Mouse (Mus musculus) c-Kit-positive CD71-positive TER-119-negative erythroid progenitor cells, embryonic 14.5 days (primary cell): ENCODE results near the gene Klhl40.

Experiments
- DNase-seq: peaks from one replicate; pipeline ENCODE4 v3.0.0-alpha.2; 2013; ENCODE audit warnings: low read depth

Gene Klhl40

DNA sequence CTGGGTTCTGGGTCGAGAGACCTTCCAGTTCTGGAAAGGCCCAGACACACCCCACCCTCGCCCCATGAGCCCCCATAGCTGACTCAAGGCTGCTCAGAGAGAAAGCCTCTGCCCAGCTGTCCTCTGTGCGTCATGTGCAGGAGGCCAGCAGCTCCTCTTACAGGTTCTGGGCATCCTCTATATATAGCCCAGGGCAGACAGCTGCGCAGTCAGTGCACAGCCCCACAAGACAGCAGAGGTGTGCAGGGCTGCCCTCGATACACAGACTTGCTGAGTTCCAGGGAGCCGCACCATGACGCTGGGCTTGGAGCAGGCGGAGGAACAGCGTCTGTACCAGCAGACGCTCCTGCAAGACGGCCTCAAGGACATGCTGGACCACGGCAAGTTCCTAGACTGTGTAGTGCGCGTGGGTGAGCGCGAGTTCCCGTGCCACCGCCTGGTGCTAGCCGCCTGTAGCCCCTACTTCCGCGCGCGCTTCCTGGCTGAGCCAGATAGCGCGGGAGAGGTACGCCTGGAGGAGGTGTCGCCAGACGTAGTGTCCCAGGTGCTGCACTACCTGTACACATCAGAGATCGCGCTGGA lies at the start of gene Klhl40:
TSS of gene Klhl40 (plus strand) at position 124 of the 582 bp plus-strand sequence.
- DNase-seq = no peak

DNA sequence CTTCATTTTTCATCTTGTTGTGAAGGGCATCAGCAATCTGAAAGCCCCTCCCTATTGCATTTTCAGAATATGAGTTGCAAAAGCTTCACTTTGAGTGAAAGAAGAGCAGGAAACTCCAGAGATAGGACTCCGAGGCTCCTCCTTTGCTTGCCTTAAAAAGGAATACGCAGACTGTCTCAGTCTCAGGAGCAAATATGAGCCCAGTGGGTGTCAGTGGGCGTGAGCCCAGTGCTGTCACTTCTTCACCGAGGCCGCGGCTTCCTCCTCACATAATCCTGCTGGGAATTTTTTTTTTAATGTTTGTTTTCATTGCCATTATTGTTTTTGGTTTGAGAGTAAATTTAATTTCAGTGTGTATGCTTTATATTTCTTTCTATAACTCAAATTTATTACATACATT lies 36.9 kb upstream of the Klhl40 start:
- DNase-seq = no peak

DNA sequence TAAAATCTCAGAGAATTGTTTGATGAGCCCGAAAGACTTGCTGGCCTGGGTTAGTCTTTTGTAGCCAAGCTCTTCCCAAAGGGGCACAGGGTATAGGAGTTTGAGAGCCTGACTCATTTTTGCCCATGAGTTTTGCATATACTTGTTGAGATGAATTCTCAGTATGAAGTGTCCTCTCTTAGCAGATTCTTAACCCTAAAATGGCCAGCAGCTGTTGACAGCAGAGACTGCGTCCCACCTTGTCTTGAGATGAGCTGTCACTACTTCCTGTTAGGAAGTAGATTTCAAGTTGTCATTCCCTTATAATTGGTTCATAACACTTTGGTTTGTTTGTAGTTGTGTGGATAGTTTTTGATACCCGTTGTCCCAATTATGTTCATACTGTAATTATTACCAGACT lies 36.2 kb upstream of the Klhl40 start:
- DNase-seq = no peak

DNA sequence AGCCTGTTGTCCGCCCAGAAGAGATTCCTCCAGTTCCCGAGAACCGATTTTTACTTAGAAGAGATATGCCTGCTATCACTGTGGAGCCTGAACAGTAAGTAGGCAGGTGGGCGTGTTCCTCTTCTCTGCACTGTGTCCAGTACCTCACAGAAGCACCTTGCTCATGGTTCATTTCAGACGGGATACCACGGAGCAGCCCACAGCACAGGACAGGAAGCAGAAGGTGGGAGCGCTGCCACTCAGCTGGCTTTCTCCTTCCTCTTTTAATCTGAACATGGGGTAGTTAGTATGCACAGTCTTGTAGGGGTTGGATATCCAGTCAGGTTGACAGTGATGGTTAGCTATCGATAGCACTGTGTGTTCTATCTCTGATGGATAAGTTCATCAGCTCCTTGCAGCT lies 33.4 kb upstream of the Klhl40 start:
- DNase-seq = no peak

DNA sequence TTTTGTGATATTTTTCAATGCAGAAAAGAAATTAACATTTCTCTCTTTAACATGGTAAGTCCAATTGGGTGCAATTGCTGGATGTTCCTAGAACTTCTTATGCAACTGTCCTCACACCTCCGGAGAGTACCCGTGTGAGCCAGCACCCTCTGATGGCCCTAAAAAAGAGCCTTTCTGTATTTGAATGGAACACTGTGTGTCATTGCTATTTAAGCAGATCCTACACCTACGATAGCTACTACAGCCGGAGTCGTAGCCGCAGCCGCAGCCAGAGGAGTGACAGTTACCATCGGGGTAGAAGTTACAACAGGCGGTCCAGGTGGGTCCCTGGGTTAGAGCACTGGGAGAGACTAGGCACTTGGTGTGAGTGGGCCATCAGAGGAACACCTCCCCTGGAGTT lies 24.6 kb upstream of the Klhl40 start:
- DNase-seq = no peak

DNA sequence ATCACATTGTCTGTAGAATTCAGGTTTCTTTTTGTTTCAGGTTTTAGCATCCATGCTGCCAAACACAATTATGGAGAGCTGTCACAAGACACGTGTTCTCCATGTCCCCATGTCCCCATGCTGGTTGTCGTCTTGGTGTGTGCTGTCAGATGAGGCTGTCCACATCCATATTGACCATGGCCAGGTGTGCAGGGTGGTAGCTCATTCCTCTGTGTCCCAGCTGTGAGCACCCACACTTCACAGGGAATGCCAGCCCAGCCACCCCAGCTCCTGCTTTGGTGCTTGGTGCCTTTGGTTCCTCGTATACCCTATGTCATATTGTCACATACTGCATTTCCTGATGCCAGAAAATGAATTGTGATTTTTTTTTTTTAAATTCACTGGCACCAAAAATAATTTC lies 22.8 kb upstream of the Klhl40 start:
- DNase-seq = no peak

DNA sequence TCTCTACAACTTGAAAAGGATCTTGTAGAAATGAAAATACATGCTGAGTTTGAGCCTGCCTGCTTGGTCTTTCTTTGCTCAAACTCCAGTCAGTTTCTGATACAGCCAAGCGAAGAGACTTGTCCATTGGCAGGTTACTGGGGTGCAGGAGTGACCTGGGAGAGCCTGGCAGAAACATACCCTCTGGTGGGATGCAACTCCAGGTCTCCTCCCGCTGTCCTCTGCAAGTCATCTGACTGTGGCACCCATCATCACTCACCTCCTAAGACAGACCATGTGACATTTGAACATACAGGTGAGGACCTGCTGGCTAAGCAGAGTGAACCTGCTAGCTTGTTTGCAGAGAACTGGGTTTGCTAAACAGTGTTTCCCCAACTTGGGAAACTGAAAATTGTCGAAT lies 20.6 kb upstream of the Klhl40 start:
- no peak for DNase-seq

DNA sequence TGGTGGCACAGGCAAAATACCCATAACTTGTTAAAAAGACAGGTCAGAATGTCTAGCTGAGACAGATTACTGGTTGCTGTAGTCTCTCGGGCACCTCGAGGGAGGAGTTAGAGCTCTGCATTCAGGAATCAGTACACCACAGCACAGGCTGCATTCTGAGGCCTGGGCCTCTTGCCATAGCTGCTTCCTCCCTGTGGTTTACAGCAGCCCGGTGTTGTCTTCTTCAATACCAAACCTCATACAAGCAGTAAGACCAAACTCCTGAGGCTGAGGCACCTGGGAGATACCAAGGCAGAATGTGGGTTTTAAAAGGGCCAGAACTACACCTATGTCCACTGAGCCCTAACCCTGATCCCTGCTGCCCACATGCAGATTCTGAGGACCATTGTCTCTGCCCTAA lies 20.0 kb upstream of the Klhl40 start:
- DNase-seq = no peak

DNA sequence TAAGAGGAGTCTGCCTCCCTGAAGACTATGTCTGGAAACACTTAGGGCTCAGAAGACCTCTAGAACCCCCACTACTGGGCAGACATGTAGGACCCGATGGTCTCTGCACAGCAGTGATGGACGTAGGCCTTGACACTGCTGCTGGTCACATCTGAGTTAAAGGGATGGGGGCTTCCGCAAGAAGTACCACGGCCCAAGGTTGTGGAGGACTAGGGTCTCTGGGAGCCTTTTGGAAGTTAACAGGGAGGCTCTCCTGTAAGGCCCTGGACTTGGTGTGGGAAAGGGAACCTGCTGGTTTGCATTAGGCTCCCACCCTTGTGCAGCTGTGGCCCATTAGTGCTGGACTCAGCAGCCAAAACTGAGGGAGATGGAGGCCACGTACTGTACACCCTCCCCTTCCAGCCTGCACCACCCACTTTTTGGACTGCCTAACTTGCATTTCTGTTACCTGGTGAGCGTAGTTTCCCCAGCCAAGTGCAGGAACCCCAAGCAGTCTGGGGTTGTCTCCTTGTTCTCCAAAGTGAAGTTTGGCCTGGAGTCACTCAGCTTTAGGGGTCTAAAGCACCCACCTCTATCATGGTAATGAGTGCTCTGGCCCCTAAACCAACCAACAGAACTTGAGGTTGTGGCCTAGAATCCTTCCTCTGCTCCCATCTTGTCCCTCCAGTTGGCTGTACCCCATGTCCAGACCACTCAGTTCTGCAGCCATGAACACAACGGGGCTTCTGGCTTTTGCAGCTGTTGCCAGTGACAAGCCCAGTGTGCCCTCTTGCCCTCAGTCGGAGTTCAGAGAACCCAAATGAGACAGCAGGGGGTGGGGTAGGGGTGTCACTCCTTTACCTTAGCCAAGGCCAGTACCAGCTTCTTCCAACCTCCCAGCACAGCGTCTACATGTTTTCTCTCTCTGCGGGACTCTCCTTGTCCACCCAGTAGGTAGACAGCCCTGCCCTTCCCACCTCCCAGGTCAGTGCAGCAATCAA lies 19.3 kb upstream of the Klhl40 start:
- DNase-seq = no peak

DNA sequence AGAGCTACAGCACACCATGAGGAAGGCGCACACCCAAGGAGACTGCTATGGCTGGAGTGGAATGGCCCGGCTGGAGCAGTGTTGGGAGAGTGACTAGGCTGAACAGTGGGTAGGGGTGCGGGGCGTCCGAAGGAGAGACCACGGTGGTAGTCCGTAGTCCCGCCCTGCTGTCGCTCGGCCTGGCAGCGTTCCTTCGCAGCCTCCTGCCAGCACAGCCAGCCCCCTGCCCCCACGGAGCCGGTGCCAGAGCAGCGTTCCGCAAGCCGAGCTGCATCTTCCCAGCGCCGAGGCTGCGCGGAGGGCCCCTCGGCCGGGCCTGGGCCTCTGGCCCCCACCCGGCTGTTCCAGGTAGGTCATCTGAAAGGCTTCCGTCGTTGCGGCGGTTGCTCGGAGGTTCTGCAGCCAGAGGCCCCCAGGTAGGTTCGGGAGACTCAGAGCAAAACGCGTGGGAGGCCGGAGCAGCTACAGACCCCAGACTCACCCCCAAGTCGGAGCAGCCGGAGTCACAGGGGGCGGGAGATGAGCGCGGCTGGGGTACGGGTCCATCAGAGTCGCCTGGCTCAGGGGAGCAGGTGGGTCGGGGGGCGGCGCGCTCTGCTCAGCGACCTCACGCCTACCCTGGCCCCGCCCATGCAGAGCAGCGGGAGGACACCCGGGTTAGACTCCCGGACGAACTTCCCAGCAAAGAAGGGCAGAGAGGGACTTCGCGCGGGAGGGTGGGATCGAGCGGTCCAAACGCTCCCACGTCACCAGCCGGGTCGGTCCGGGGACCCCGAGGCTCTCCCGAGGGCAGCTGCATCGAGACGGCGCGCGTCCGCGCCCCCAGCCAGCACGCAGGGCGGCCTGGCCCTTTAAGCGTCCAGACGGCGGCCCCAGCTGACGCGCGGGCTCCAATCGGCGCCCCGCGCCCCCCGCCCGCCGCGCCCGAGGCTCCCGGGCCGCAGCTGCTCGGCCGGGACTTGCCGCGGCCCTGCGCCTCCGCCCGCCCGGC lies 18.0 kb upstream of the Klhl40 start, which contains the start of gene Zfp651:
TSS of gene Zfp651 (plus strand) at position 240 of the 991 bp plus-strand sequence.
- DNase-seq = no peak

DNA sequence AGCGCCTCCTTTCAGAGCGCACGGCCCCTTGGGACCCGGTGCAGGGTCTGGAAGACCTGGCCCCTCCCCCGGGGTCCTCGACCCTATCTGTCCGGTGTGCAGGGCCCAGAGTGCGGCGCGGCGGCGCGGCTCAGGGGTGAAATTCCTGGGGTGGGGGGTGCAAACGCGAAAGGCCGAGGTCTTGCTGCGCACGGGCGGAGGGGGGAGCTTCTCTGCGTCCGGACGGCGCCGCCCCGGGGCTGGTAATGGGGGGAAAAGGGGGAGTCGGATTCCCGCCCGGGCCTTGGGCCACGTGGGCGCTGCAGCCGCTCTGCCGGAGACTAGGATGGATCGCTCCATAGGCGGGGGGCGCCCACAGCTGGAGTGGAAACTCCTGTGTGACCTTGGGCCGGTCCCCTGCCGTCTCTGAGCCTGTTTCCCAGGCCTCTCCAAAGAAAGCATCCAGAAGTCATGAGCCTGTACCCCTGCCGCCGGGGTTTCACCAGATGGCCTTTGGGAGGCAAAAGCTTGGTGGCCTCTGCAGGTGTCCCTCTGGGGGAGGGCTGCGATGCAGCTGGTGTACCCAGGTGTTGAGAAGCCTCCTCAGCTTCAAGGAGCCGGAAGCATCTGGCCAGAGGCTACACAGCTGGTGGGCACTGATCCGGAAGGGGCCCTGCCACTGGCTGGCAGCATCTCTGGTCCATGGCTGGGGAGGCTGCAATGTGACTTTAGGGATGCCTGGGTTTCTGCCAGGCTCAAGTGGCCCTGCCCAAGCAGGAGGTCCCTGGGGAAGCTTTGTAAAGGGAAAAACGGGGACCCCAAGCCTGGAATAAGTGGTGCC lies 16.9 kb upstream of the Klhl40 start:
- no peak for DNase-seq

DNA sequence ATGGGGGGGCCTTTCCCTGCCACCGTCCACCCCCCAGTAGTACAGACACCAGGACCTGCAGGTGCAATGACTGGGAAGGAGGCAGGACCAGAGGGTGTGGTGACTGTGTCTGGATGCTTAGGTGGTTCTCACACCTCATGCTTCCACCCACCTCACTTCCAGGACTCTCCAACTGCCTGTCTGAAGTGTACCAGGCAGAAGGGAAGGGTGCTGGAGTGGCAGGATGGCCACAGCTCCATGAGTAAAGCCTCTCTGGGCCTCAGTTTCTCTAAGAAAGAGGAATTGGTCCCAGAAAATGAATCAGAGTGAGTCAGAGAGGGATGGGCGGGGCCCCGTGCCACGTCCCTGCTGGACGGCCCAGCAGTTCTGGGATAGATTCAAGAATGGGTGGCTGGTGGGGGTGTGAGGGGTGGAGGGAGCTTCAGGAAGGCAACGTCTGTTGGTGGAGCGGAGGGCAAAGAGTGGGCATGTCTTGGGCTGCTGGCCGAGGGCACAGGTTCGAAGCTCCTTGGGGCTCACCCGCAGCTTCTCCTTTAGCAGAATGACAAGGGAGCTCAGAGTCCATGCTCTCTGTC lies 16.2 kb upstream of the Klhl40 start:
- DNase-seq = no peak

DNA sequence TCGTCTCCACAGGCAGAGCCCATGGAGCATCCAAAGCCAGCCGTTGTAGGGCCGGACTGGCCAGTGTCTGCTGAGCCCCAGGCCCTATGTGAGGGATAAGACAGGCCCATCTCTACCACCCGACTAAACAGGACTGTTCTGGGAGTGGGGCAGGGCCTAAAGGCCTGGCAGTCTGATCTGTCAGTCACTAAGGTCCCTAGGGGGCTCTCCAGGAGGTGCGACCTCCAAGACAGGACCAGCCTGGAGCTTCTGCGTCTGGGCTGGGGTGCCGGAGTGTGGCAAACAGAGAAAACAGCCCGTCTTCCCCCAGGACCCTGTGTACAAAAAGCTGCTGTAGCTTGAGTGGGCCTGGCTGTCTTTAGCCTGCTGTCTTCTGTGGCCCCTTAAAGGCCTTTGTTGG lies 15.6 kb upstream of the Klhl40 start:
- no peak for DNase-seq

DNA sequence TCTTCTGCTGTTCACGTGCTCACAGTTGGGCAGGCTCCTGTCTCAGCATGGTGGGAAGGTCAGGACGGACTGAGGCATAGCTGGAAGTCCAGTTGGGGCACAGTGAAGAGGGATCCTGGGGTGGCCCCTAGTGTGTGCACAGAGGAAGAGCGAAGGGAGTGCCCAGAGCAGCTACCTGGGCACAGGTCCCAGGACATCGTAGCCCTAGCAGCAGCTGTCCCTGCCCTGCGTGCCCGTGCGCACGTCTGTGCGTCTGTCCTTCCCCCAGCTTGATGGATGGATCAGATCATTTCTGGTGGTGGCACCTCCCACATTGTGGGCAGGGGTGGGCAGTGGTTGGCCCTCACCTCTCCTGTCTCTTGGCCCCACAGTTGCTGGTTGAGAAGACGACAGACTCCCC lies 15.2 kb upstream of the Klhl40 start:
- no peak for DNase-seq

DNA sequence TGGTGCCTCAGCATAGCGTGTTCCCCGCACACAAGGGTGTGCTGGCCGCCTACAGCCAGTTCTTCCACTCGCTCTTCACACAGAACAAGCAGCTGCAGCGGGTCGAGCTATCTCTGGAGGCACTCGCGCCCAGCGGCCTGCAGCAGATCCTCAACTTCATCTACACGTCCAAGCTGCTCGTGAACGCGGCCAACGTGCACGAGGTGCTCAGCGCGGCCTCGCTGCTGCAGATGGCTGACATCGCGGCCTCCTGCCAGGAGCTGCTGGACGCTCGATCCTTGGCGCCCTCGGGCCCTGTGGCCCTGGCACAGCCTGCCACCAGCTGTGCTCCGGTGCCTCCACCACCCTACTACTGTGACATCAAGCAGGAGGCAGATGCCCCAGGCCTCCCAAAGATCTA lies 14.6 kb upstream of the Klhl40 start:
- no peak for DNase-seq

DNA sequence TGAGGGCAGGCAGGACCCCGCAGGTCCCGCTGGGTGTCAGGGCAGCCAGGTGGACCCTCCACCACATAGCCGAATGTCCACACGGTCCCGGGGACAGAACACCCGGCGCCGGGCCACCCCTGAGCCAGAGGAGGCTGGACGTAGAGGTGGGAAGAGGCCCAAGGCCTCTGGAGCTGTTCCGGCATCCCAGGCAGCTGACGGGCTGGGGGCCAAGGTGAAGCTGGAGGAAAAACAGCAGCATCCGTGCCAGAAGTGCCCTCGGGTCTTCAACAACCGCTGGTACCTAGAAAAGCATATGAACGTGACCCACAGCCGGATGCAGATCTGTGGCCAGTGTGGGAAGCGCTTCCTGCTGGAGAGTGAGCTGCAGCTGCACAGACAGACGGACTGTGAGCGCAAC lies 13.7 kb upstream of the Klhl40 start:
- DNase-seq = no peak

DNA sequence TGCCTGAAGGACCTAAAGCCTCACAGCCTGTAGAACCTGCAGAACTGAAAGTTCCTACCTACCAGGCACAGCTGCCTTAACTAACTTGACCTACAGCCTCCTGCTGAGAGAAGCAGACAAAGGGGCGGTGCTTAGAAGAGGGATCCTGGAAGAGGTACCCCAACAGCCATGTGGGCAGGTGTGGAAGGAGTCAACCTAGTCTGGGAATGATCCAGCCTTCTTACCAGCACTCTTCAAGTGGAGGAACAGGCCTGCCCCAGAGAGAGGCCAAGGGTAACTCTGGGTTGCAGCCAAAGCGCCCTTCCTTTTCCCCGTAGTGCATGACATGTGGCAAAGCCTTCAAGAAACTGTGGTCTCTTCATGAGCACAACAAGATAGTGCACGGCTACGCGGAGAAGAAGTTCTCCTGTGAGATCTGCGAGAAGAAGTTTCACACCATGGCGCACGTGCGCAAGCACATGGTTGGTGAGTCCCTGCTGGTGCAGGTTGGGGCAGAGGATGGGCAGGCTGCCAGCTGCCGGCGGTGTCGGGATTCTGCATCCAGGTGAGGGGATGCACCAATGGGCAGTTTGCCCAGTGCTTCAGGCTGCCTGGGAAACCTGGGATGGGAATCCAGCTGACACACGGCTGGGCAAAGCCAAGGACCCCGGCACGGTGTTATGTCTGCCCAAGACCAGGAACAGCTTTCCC lies 12.1 kb upstream of the Klhl40 start:
- no peak for DNase-seq

DNA sequence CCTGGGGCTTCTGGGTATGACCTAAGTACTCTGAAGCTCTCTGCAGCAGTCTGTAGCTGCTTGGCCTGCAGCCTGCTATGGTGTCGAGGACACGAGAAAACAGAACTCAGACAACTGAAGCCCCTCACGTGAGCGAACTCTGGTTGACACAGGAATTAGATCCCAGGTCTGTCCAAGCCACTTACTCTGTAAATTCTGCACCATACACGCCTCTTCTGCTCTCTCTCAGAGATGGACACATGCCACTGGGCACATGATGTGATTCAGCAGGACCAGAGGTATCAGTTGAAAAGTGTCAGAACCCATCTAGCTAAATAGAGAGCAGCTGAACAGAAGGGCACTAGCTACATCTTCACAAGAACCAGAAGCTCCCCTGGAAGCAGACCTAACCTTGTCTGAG lies 5.0 kb upstream of the Klhl40 start:
- no peak for DNase-seq

DNA sequence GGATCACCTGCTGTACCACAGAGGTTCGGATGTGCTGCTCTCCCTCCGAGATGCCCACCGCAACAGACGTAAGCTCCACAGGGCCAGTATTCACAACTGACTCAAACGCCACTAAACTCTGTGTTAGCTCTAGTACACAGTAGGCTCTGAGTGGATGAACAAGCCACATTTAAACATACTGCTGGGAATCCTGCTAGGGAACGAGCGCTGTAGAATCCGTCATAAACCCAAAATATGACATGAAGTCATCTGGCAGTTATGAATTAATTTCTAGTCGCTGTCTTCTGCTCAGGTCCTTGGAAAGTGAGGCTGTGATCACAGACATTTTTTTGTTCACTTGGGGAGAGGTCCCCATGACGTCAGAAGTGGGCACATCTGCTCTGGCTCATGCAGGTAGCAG lies 1.5 kb upstream of the Klhl40 start:
- DNase-seq = no peak

DNA sequence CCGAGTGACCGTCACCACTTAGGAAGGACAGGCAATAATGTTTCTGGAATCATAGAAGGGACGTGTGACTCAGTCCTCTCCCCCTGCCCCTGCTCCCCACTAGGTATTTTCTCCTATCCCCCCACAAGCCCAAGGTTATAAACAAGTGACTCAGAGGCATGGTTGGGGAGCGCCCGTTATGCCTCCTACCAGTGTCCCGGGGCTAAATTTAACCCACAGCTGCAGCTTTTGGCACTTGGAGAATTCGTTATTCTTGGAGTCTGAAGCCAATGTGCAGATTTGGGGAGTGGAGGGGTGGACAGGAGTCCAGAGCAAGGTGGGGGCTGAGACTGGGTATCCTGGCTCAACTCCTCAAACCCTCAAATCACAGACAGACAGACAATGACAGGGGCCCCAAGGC lies 896 bp upstream of the Klhl40 start:
- DNase-seq = no peak
